13 mouse cellular contexts compared by ENCODE assay signal in genomic region chr7:24394475-24395161, GRCm38 (mm10). TPM values are rescaled to one million over a fixed set of nuclear protein-coding genes. Genes with fewer than 3 reads are reported as not detected.
DNase-seq lines count a peak whose midpoint lies in the region; ATAC-seq and TF ChIP-seq lines count a peak whose summit lies in the region.
"Had no signal": no experiment of that assay in that cellular context is flagged by ENCODE, and none has a peak within 500 bp of the region (broad histone marks: within the 10 kb centered on the region; RNA-seq: fewer than 3 reads in every experiment).

No protein-coding gene starts in this region.

- H3K4me3 ChIP-seq in bone marrow, adult 2 months (replicated peaks; ENCODE audit: control insufficient read depth, low read depth, low read length) = no peak overlapping the region
- H3K4me3 ChIP-seq in lung, adult 2 months (replicated peaks; ENCODE audit: extremely low read depth, low read depth, low read length) = no peak overlapping the region

- H3K27ac ChIP-seq in bone marrow, adult 2 months (ENCODE audit: control insufficient read depth, insufficient read depth, low read depth, low read length, poor library complexity) = peak overlapping the region; percentile 35

- WGBS in bone marrow, adult 2 months = 7% methylated on average over 15 of the region's 15 CpGs
- 64% methylated on average over 15 of the region's 15 CpGs for WGBS in lung, adult 2 months

- TF ChIP-seq POLR2A in bone marrow, adult 2 months (IDR thresholded peaks at IDR 0.05; ENCODE audit: borderline replicate concordance, control insufficient read depth, low read depth, low read length) = no peak
- no peak for TF ChIP-seq POLR2A in lung, adult 2 months (IDR thresholded peaks at IDR 0.05; ENCODE audit: borderline replicate concordance, extremely low read depth, low read depth, low read length)

- no peak for TF ChIP-seq CTCF in bone marrow, adult 2 months (IDR thresholded peaks at IDR 0.05; ENCODE audit: control insufficient read depth, insufficient read depth, low read length)
- no peak for TF ChIP-seq CTCF in lung, adult 2 months (IDR thresholded peaks at IDR 0.05; ENCODE audit: insufficient read depth, low read length)

- peaks cover 10% of the 10 kb centered on the region for H3K4me1 ChIP-seq in bone marrow, adult 2 months (ENCODE audit: control insufficient read depth, insufficient read depth, low read length)
- no peaks in the 10 kb centered on the region for H3K4me1 ChIP-seq in lung, adult 2 months (ENCODE audit: control insufficient read depth, insufficient read depth, low read length)

- peak; percentile 70 for ATAC-seq in inflammation-experienced regulatory T-cells, adult 6 months
- peak; percentile 13 for ATAC-seq in megakaryocyte, adult 5-6 weeks (ENCODE audit: poor library complexity, severe bottlenecking)
- ATAC-seq: midbrain, embryonic 16.5 days had no signal

- DNase-seq in 416B (ENCODE audit: low read depth) = peak; percentile 89
- DNase-seq in yolk sac, embryonic 10.5 days (ENCODE audit: low spot score) = no peak
- no peak for DNase-seq in lung, adult 2 months
- no peak for DNase-seq in gastrocnemius, adult 8-10 months (ENCODE audit: low spot score in 2 of 2)
- no peak for DNase-seq in c-Kit-positive CD71-positive TER-119-positive erythroid progenitor cells, embryonic 14.5 days (ENCODE audit: low spot score)
- DNase-seq: cerebellum, adult 2 months; heart, postnatal 14 days; kidney, postnatal 10 days had no signal

RNA-seq across cellular contexts. Expression of gene Smg9, which starts 4.8 kb away (rescaled TPM):
- polyA plus RNA-seq in bone marrow, adult 2 months (2011; ENCODE audit: insufficient read depth, insufficient read length, low replicate concordance, missing spikeins) = 32.3 and 59.7 TPM in 2 replicates
- polyA plus RNA-seq in inflammation-experienced regulatory T-cells, adult 6 months (2017; shearing (Covaris generic)) = 10 to 100 TPM; 22.7 to 26.1 (median 23.6) TPM
- total RNA-seq in megakaryocyte, adult 5-6 weeks (2015) = 21.6 and 22.3 TPM in 2 replicates
- total RNA-seq in megakaryocyte, adult 5-6 weeks (2017) = 16.7 and 30.3 TPM in 2 replicates
- 35.8 and 58.4 TPM in 2 replicates for polyA plus RNA-seq in lung, adult 2 months (2012; rRNA removed)
- total RNA-seq in gastrocnemius, adult 8-10 months (2022) = 10 to 100 TPM in 2 of 4 experiments, 1 to 10 TPM in 2; 8.8 to 10.4 (median 9.9) TPM

RNA-seq across cellular contexts. Expression of gene Kcnn4, which starts 24.6 kb away (rescaled TPM):
- polyA plus RNA-seq in bone marrow, adult 2 months (2011; ENCODE audit: insufficient read depth, insufficient read length, low replicate concordance, missing spikeins) = 118 and 180 TPM in 2 replicates
- 100 to 1,000 TPM in 2 of 3 experiments, 10 to 100 TPM in 1; 79.1 to 131 (median 126) TPM for polyA plus RNA-seq in inflammation-experienced regulatory T-cells, adult 6 months (2017; shearing (Covaris generic))
- total RNA-seq in megakaryocyte, adult 5-6 weeks (2015) = 5.9 and 7.6 TPM in 2 replicates
- 14.2 and 17.0 TPM in 2 replicates for total RNA-seq in megakaryocyte, adult 5-6 weeks (2017)
- 9.0 and 11.3 TPM in 2 replicates for polyA plus RNA-seq in lung, adult 2 months (2012; rRNA removed)
- under 1 TPM; 0.17 to 0.74 (median 0.24) TPM for total RNA-seq in gastrocnemius, adult 8-10 months (2022)

RNA-seq across cellular contexts. Expression of gene Lypd5, which starts 45.6 kb away (rescaled TPM):
- polyA plus RNA-seq in bone marrow, adult 2 months (2011; ENCODE audit: insufficient read depth, insufficient read length, low replicate concordance, missing spikeins) = not detected in 2 replicates
- polyA plus RNA-seq in inflammation-experienced regulatory T-cells, adult 6 months (2017; shearing (Covaris generic)) = not detected
- total RNA-seq in megakaryocyte, adult 5-6 weeks (2015) = not detected in 2 replicates
- not detected in 2 replicates for total RNA-seq in megakaryocyte, adult 5-6 weeks (2017)
- polyA plus RNA-seq in lung, adult 2 months (2012; rRNA removed) = 32.1 TPM in 1 of 2 replicates, not detected in the other
- total RNA-seq in gastrocnemius, adult 8-10 months (2022) = not detected
- total RNA-seq: heart, postnatal 14 days; left cerebral cortex, postnatal 25 days had no signal
- polyA plus RNA-seq: cerebellum, adult 2 months; midbrain, embryonic 16.5 days had no signal

RNA-seq across cellular contexts. Expression of gene Irgc1, which starts 57.5 kb away (rescaled TPM):
- polyA plus RNA-seq in bone marrow, adult 2 months (2011; ENCODE audit: insufficient read depth, insufficient read length, low replicate concordance, missing spikeins) = not detected in 2 replicates
- not detected for polyA plus RNA-seq in inflammation-experienced regulatory T-cells, adult 6 months (2017; shearing (Covaris generic))
- total RNA-seq in megakaryocyte, adult 5-6 weeks (2015) = 0.74 and 1.8 TPM in 2 replicates
- 0.66 and 0.94 TPM in 2 replicates for total RNA-seq in megakaryocyte, adult 5-6 weeks (2017)
- 0.69 and 3.8 TPM in 2 replicates for polyA plus RNA-seq in lung, adult 2 months (2012; rRNA removed)
- total RNA-seq in gastrocnemius, adult 8-10 months (2022) = not detected
- total RNA-seq: heart, postnatal 14 days had no signal
- polyA plus RNA-seq: cerebellum, adult 2 months; midbrain, embryonic 16.5 days had no signal
